Mouse (Mus musculus) hindbrain, embryonic 14.5 days (tissue): Measurements from ENCODE around the gene Nptxr. TPM values are rescaled to one million over a fixed set of nuclear protein-coding genes. Genes with fewer than 3 reads are reported as not detected.

ENCODE experiments used
- ATAC-seq: fragments of 200-750 bp; cut with Nextera tagmentation; 2 replicates; pipeline ENCODE4 v1.8.0; 2017; ENCODE audit warnings: moderate number of reproducible peaks, mild to moderate bottlenecking, moderate TSS enrichment, moderate library complexity; ENCODE audit not compliant: low FRiP score
- DNase-seq: peaks from one replicate; pipeline ENCODE4 v3.0.0-alpha.2; 2015; ENCODE audit warnings: low spot score
- H3K27ac ChIP-seq: fragments of 300-500 bp; sonication (generic); 2 replicates; pipeline ENCODE4 v1.5.1; 2014; ENCODE audit warnings: mild to moderate bottlenecking, moderate library complexity
- H3K27me3 ChIP-seq: fragments of 300-500 bp; sonication (generic); 2 replicates; pipeline ENCODE4 v1.6.1; 2014; ENCODE audit warnings: mild to moderate bottlenecking, low read length, mixed read lengths; ENCODE audit not compliant: control insufficient read depth, insufficient read depth
- H3K36me3 ChIP-seq: fragments of 300-500 bp; sonication (generic); replicated peaks from 2 replicates; pipeline ENCODE4 v1.6.1; 2014; ENCODE audit not compliant: control insufficient read depth, insufficient read depth
- H3K4me1 ChIP-seq: fragments of 300-500 bp; sonication (generic); replicated peaks from 2 replicates; pipeline ENCODE4 v1.6.1; 2014; ENCODE audit warnings: antibody characterized with exemption, low read length, mixed read lengths; ENCODE audit not compliant: control insufficient read depth, insufficient read depth
- H3K4me2 ChIP-seq: fragments of 300-500 bp; sonication (generic); replicated peaks from 2 replicates; pipeline ENCODE4 v1.6.1; 2014; ENCODE audit warnings: mild to moderate bottlenecking, moderate library complexity
- H3K4me3 ChIP-seq: fragments of 300-500 bp; sonication (generic); replicated peaks from 2 replicates; pipeline ENCODE4 v1.5.1; 2014; ENCODE audit warnings: mild to moderate bottlenecking, low read length
- H3K9ac ChIP-seq: fragments of 300-500 bp; sonication (generic); 2 replicates; pipeline ENCODE4 v1.6.1; 2014
- H3K9me3 ChIP-seq: fragments of 300-500 bp; sonication (generic); 2 replicates; pipeline ENCODE4 v1.6.1; 2016; ENCODE audit warnings: low read length; ENCODE audit not compliant: control insufficient read depth
- WGBS: fragments of 180-500 bp; shearing (Covaris S2); extraction: QIAGEN DNeasy Blood & Tissue Kit; methylation state at CpG from one replicate; pipeline ENCODE4 v1.1.7; 2014; 5-methylcytosine and 5-hydroxymethylcytosine counted together
- polyA plus RNA-seq: library from polyadenylated mRNA; unstranded; fragments of >200 nt; fragmentation: Nextera tagmentation; extraction: Ambion mirVana; gene quantifications from 2 replicates; pipeline ENCODE4 v1.2.1, GENCODE M21; 2014

The Nptxr gene
- polyA plus RNA-seq, 1 experiment from 2014 or later, result 20.9 TPM

GRCm38 (mm10) chr15:79766168-79766567, 38.4 kb downstream of the Nptxr start:
- Histone ChIP-seq H3K4me3 (no peak overlapping the region), H3K36me3 (peaks cover 39% of the 10 kb centered on the region), H3K9me3 (no peaks in the 10 kb centered on the region), H3K27me3 (no peaks in the 10 kb centered on the region), H3K9ac (no peak overlapping the region), H3K4me2 (no peak overlapping the region), H3K27ac (no peak overlapping the region), H3K4me1 (no peaks in the 10 kb centered on the region)
- 76% methylated on average over 10 of the region's 10 CpGs for WGBS
- DNase-seq (no peak), ATAC-seq (no peak)

GRCm38 (mm10) chr15:79765361-79765760, 39.2 kb downstream of the Nptxr start:
- Histone ChIP-seq H3K4me1 (no peaks in the 10 kb centered on the region), H3K27me3 (no peaks in the 10 kb centered on the region), H3K4me3 (no peak overlapping the region), H3K4me2 (no peak overlapping the region), H3K9ac (no peak overlapping the region), H3K36me3 (peaks cover 42% of the 10 kb centered on the region), H3K27ac (no peak overlapping the region), H3K9me3 (no peaks in the 10 kb centered on the region)
- no peak for ATAC-seq
- 92% methylated on average over 2 of the region's 2 CpGs for WGBS
- no peak for DNase-seq

GRCm38 (mm10) chr15:79764539-79765267, 39.9 kb downstream of the Nptxr start:
- ATAC-seq (no peak), DNase-seq (no peak)
- Histone ChIP-seq H3K9ac (no peak overlapping the region), H3K4me3 (no peak overlapping the region), H3K4me1 (no peaks in the 10 kb centered on the region), H3K4me2 (no peak overlapping the region), H3K27me3 (no peaks in the 10 kb centered on the region), H3K9me3 (no peaks in the 10 kb centered on the region), H3K27ac (no peak overlapping the region), H3K36me3 (peaks cover 42% of the 10 kb centered on the region)
- 81% methylated on average over 11 of the region's 11 CpGs for WGBS

GRCm38 (mm10) chr15:79763601-79764246, 40.8 kb downstream of the Nptxr start:
- no peak for DNase-seq
- Histone ChIP-seq H3K27me3 (no peaks in the 10 kb centered on the region), H3K27ac (no peak overlapping the region), H3K9ac (no peak overlapping the region), H3K9me3 (no peaks in the 10 kb centered on the region), H3K4me1 (no peaks in the 10 kb centered on the region), H3K4me2 (no peak overlapping the region), H3K4me3 (no peak overlapping the region), H3K36me3 (peaks cover 42% of the 10 kb centered on the region)
- ATAC-seq, result no peak
- 91% methylated on average over 7 of the region's 7 CpGs for WGBS

- Histone ChIP-seq H3K9ac (no peak overlapping the region), H3K27ac (no peak overlapping the region)
- 93% methylated on average over 9 of the region's 9 CpGs for WGBS
Measured at GRCm38 (mm10) chr15:79763001-79763400, 41.6 kb downstream of the Nptxr start.

GRCm38 (mm10) chr15:79760956-79761355, 43.6 kb downstream of the Nptxr start:
- no peak overlapping the region for H3K27ac ChIP-seq
- no peaks in the 10 kb centered on the region for H3K9me3 ChIP-seq
- 89% methylated on average over 6 of the region's 6 CpGs for WGBS
- H3K27me3 ChIP-seq, result no peaks in the 10 kb centered on the region
- no peak overlapping the region for H3K9ac ChIP-seq
- DNase-seq (no peak), ATAC-seq (no peak)
- H3K4me2 ChIP-seq, result no peak overlapping the region
- H3K36me3 ChIP-seq, result peaks cover 42% of the 10 kb centered on the region
- no peak overlapping the region for H3K4me3 ChIP-seq
- H3K4me1 ChIP-seq, result no peaks in the 10 kb centered on the region

More at GRCm38 (mm10) chr15:79763001-79763400, 41.6 kb downstream of the Nptxr start:
- Histone ChIP-seq H3K4me1 (no peaks in the 10 kb centered on the region), H3K9me3 (no peaks in the 10 kb centered on the region), H3K36me3 (peaks cover 42% of the 10 kb centered on the region), H3K4me3 (no peak overlapping the region), H3K27me3 (no peaks in the 10 kb centered on the region), H3K4me2 (no peak overlapping the region)
- ATAC-seq (no peak), DNase-seq (no peak)

- Histone ChIP-seq H3K27me3 (no peaks in the 10 kb centered on the region), H3K4me2 (no peak overlapping the region), H3K9me3 (no peaks in the 10 kb centered on the region), H3K36me3 (peaks cover 18% of the 10 kb centered on the region), H3K9ac (no peak overlapping the region), H3K4me1 (no peaks in the 10 kb centered on the region), H3K4me3 (no peak overlapping the region), H3K27ac (no peak overlapping the region)
- WGBS, result 86% methylated on average over 3 of the region's 3 CpGs
- ATAC-seq, result no peak
- DNase-seq, result no peak
Measured at GRCm38 (mm10) chr15:79757118-79757517, 47.4 kb downstream of the Nptxr start.

GRCm38 (mm10) chr15:79755977-79756625, 48.5 kb downstream of the Nptxr start:
- no peak overlapping the region for H3K9ac ChIP-seq
- H3K27ac ChIP-seq, result no peak overlapping the region
- H3K27me3 ChIP-seq, result no peaks in the 10 kb centered on the region
- no peak for DNase-seq
- no peak for ATAC-seq
- no peak overlapping the region for H3K4me3 ChIP-seq
- no peaks in the 10 kb centered on the region for H3K9me3 ChIP-seq
- WGBS, result 54% methylated on average over 8 of the region's 8 CpGs
- H3K36me3 ChIP-seq, result peaks cover 8% of the 10 kb centered on the region; the same call in 1 of the 2 replicates
- H3K4me1 ChIP-seq, result no peaks in the 10 kb centered on the region
- no peak overlapping the region for H3K4me2 ChIP-seq

GRCm38 (mm10) chr15:79755176-79755575, 49.4 kb downstream of the Nptxr start:
- Histone ChIP-seq H3K27me3 (no peaks in the 10 kb centered on the region), H3K4me3 (no peak overlapping the region), H3K9ac (no peak overlapping the region), H3K4me1 (no peaks in the 10 kb centered on the region), H3K27ac (no peak overlapping the region), H3K36me3 (0 out of 2 replicates have a peak, but pooled peaks cover 6% of the 10 kb centered on the region), H3K4me2 (no peak overlapping the region), H3K9me3 (no peaks in the 10 kb centered on the region)
- DNase-seq (no peak), ATAC-seq (no peak)
- WGBS, result 85% methylated on average over 4 of the region's 4 CpGs
